9 mouse cellular contexts compared by ENCODE assay signal in the genomic region with DNA sequence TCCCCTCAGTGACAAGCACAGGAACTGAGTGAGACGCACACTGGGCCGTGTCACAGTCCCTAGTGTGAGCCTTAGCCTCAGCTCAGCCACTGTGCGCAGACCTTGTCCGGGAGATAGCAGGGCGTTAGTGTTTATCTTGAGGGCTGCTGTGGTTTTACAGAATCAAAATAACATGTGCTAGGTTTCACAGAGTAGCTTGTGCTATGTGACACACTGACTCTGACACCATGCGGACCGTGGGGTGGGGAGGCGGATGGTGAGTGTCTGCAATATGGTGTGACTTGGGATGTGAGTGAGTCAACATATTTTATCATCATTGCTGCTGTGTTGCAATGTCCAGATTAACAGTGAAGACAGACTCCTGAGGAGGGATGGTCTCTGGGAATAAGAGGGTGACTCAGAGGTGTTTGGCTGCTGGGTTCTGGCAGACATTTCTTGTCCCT. TPM values are rescaled to one million over a fixed set of nuclear protein-coding genes. Genes with fewer than 3 reads are reported as not detected.
DNase-seq lines count a peak whose midpoint lies in the region; ATAC-seq lines count a peak whose summit lies in the region.
"Had no signal": no experiment of that assay in that cellular context is flagged by ENCODE, and none has a peak within 500 bp of the region (broad histone marks: within the 10 kb centered on the region; RNA-seq: fewer than 3 reads in every experiment).

No protein-coding gene starts in this region.

- H3K9me3 ChIP-seq in stomach, embryonic 15.5 days, result no peaks in the 10 kb centered on the region

- no peak overlapping the region for H3K9ac ChIP-seq in stomach, embryonic 15.5 days
- H3K9ac ChIP-seq: forebrain, postnatal 0 days had no signal

- ATAC-seq in stomach, embryonic 15.5 days (ENCODE audit: insufficient read depth, low FRiP score, low read depth), result peak; percentile 58; the same call in 1 of the 2 replicates
- ATAC-seq: forebrain, postnatal 0 days had no signal

- no peak overlapping the region for H3K4me2 ChIP-seq in stomach, embryonic 15.5 days

- intact Hi-C loops in heart, postnatal 10 days (cut with DNase I), result no loop called here
- intact Hi-C loops in left cerebral cortex, postnatal 14 days (cut with DNase I), result no loop called here

- WGBS in stomach, embryonic 15.5 days, result 74% methylated on average over 8 of the region's 8 CpGs

- peak; percentile 28 for DNase-seq in ovary, adult 18-20 months (ENCODE audit: low spot score)
- DNase-seq in ovary, postnatal 10 days (ENCODE audit: low spot score), result no peak
- peak; percentile 60 for DNase-seq in c-Kit-positive CD71-negative TER-119-negative erythroid progenitor cells, embryonic 14.5 days (ENCODE audit: low read depth)
- peak; percentile 50 to 58 for DNase-seq in heart, postnatal 10 days
- DNase-seq in right cerebral cortex, postnatal 10 days (ENCODE audit: low spot score in 2 of 2), result no peak
- no peak for DNase-seq in left cerebral cortex, postnatal 14 days (ENCODE audit: low spot score in 2 of 2)
- DNase-seq in cerebellum, adult 8-10 months, result no peak
- DNase-seq: forebrain, postnatal 0 days had no signal

- no peak overlapping the region for H3K4me3 ChIP-seq in stomach, embryonic 15.5 days (replicated peaks)

- H3K4me1 ChIP-seq in stomach, embryonic 15.5 days, result no peaks in the 10 kb centered on the region

- H3K36me3 ChIP-seq in stomach, embryonic 15.5 days, result no peaks in the 10 kb centered on the region

- H3K27me3 ChIP-seq in stomach, embryonic 15.5 days (replicated peaks), result no peaks in the 10 kb centered on the region

- H3K27ac ChIP-seq in stomach, embryonic 15.5 days, result no peak overlapping the region

RNA-seq across cellular contexts. Expression of a gene that starts 17.1 kb away (rescaled TPM):
- total RNA-seq in heart, postnatal 10 days (2021), result 10 to 100 TPM; 13.0 to 16.7 TPM
- 8.1 and 8.7 TPM in 2 replicates for polyA plus RNA-seq in stomach, embryonic 15.5 days (2015; fragmentation: Nextera tagmentation; extraction: Ambion mirVana)
- total RNA-seq in left cerebral cortex, postnatal 14 days (2021), result 1 to 10 TPM; 7.9 to 9.3 TPM

RNA-seq across cellular contexts. Expression of a gene that starts 35.4 kb away (rescaled TPM):
- 10 to 100 TPM; 47.5 to 53.5 TPM for total RNA-seq in heart, postnatal 10 days (2021)
- 31.3 and 34.8 TPM in 2 replicates for polyA plus RNA-seq in stomach, embryonic 15.5 days (2015; fragmentation: Nextera tagmentation; extraction: Ambion mirVana)
- total RNA-seq in left cerebral cortex, postnatal 14 days (2021), result 100 to 1,000 TPM; 205 to 219 TPM

Comparison
In these comparisons a context has a peak if more than half of its experiments do, and no peak if none do; other contexts are left out.
1. DNase-seq: peak in ovary, adult 18-20 months (single experiment), c-Kit-positive CD71-negative TER-119-negative erythroid progenitor cells, embryonic 14.5 days (single experiment) and heart, postnatal 10 days (2 of 2); none in ovary, postnatal 10 days (single experiment), right cerebral cortex, postnatal 10 days (0 of 2), left cerebral cortex, postnatal 14 days (0 of 2) and cerebellum, adult 8-10 months (single experiment).